Mouse (Mus musculus) Patski (cell line): Measurements from ENCODE around the gene Plg. TPM values are rescaled to one million over a fixed set of nuclear protein-coding genes. Genes with fewer than 3 reads are reported as not detected.

ENCODE experiments used
- ATAC-seq: fragments of 100-300 bp; one replicate; pipeline ENCODE4 v1.8.0; 2021
- CTCF ChIA-PET: fragments of 350-600 bp; sonication (Branson Sonifier 250); formaldehyde crosslinking; loops from one replicate; lab custom pipeline; 2022; ENCODE audit warnings: inconsistent platforms; lab: Charles Lee
- POLR2A ChIA-PET: fragments of 350-600 bp; sonication (Branson Sonifier 250); formaldehyde crosslinking; loops from one replicate; lab custom pipeline; 2022; ENCODE audit warnings: antibody characterized with exemption, inconsistent platforms; lab: Charles Lee
- DNase-seq: peaks from one replicate; pipeline ENCODE4 v3.0.0-alpha.2; 2011; ENCODE audit warnings: low read depth, low spot score
- H3K27me3 ChIP-seq: fragments of 371-371 bp; one replicate; pipeline ENCODE4 v1.5.1; 2021
- CTCF ChIP-seq: fragments of 100-300 bp; IDR thresholded peaks from one replicate; pipeline ENCODE4 v1.5.1; 2021
- in situ Hi-C: fragments of 300-500 bp; cut with MboI; formaldehyde crosslinking; loops from 3 replicates; pipeline ENCODE4 v1.11.1; 2018; ENCODE audit warnings: low pct_unique_long_range_greater_than_20kb, mixed read lengths
- polyA plus RNA-seq: library from polyadenylated mRNA; unstranded; gene quantifications from one replicate; pipeline ENCODE4 v1.2.3, GENCODE M21; 2021

Gene Plg
- polyA plus RNA-seq, 1 experiment from 2014 or later: 0.06 TPM

- in situ Hi-C loops: loop anchor here (5.0 to 10.0 kb wide), 2 partner anchors 242 to 400 kb away; no protein-coding TSS in a partner anchor
- ChIA-PET CTCF (no interaction called here), POLR2A (interaction anchor here (0.6 kb wide), 1 partner anchor 399 kb away, joined by 3 read pairs; no protein-coding TSS in a partner anchor)
- TF ChIP-seq CTCF: no peak
- no peak for ATAC-seq
- H3K27me3 ChIP-seq: peaks cover 15% of the 10 kb centered on the region
- no peak for DNase-seq
Observed at GRCm38 (mm10) chr17:12415031-12415735, 36.8 kb downstream of the Plg start.

DNA sequence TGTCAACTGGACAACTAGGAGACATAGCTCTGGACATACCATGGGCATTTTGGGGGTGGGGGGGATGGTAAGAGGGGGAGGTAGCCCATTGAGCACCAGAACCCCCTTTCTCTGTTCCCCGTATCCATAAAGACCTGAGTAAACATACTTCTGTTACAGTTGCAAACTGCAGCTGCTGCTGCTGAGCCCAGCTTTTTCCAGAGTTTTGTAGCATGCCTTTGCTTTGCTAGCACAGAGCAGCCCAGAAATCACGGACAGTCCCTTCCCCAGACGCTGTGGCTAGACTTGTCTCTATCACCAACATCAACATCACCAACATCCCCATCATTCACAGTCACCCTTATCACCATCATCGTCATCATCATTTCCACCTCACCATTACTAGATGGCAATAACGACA, 37.3 kb downstream of the Plg start:
- in situ Hi-C loops: loop anchor here (5.0 to 10.0 kb wide), 2 partner anchors 242 to 399 kb away; no protein-coding TSS in a partner anchor
- ChIA-PET CTCF (interaction anchor here (1.4 to 1.6 kb wide), 2 partner anchors 39 to 53 kb away, joined by 3 to 8 read pairs; no protein-coding TSS in a partner anchor), POLR2A (interaction anchor here (0.6 kb wide), 1 partner anchor 399 kb away, joined by 3 read pairs; no protein-coding TSS in a partner anchor)
- peaks cover 15% of the 10 kb centered on the region for H3K27me3 ChIP-seq
- ATAC-seq (no peak), DNase-seq (no peak)
- TF ChIP-seq CTCF: no peak

DNA sequence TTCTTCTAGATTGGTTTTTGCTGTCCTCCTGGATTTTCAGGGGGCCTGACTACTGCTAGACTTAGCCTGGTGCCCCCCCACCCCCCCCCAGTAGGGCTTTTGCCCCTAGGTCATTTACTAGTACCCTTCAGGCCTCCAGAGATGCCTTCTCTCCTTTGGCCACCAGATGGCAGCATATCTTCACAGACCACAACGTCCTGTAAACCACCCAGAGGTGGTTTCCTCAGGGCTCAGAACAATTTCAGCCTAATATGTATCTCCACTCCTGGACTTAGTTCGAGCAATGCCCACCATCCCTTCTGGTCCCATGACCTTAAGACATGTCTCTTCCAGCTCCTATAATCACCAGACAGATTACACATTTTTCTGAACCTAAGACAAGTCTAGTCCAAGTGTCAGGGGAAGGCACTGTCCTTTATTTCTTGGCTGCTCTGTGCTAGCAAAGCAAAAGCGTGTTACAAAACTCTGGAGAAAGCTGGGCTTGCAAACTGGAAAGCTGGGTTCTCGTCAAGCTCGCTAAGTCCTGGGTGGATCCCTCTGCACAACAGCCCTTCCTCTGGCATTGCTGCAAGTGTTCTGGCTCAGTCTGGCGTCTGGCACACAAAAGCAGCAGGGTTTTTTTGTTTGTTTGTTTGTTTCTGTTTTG, 38.0 kb downstream of the Plg start:
- CTCF ChIA-PET: interaction anchor here (0.7 to 1.6 kb wide), 6 partner anchors 10 to 255 kb away, joined by 3 to 8 read pairs (median 4); no protein-coding TSS in a partner anchor
- H3K27me3 ChIP-seq: peaks cover 15% of the 10 kb centered on the region
- ATAC-seq: no peak
- POLR2A ChIA-PET: no interaction called here
- peak; percentile 71 for TF ChIP-seq CTCF
- in situ Hi-C loops: loop anchor here (5.0 to 10.0 kb wide), 2 partner anchors 241 to 398 kb away; no protein-coding TSS in a partner anchor
- no peak for DNase-seq

- H3K27me3 ChIP-seq: peaks cover 21% of the 10 kb centered on the region
- ATAC-seq (no peak), DNase-seq (no peak)
- TF ChIP-seq CTCF: no peak
- in situ Hi-C loops: loop anchor here (5.0 to 10.0 kb wide), 2 partner anchors 238 to 395 kb away; no protein-coding TSS in a partner anchor
- POLR2A ChIA-PET: no interaction called here
- CTCF ChIA-PET: no interaction called here
Observed at GRCm38 (mm10) chr17:12419491-12420079, 41.2 kb downstream of the Plg start.

DNA sequence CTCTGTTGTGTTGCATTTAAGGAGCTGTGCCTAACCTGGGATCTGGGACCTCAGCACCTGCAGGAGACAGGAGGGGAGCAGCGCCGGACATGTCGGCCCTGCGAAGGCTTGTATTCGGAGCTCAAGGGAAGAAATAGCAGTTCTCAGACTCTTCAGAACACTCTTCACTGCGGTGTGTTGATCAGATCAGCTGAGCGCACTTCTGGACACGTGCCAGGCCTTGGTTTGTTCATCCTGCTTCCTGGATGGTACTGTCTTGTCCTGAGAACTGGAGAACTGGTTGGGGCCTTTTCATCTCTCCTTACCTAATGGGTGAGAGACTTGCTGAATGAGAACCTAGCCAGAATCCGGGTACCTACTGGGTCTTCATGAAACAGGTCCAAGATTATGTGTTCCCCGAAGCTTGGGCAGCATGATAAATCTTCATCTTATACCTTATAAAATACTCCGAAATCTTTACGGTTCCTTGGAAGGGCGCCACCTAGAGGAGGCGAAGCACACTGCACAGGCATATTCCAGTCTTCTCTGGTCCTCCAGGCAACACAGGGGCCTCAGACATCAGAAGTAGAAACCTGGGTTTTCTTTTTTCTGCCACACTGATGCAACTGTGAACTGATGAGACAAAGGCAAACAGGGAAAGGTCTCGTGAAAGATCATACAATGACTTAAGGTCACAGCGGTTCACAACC, 42.6 kb downstream of the Plg start:
- ChIA-PET POLR2A (no interaction called here), CTCF (no interaction called here)
- in situ Hi-C loops: no loop called here
- H3K27me3 ChIP-seq: peaks cover 21% of the 10 kb centered on the region
- ATAC-seq: no peak
- TF ChIP-seq CTCF: peak; percentile 68
- no peak for DNase-seq

GRCm38 (mm10) chr17:12422143-12422542, 43.7 kb downstream of the Plg start:
- H3K27me3 ChIP-seq: peaks cover 21% of the 10 kb centered on the region
- POLR2A ChIA-PET: no interaction called here

DNA sequence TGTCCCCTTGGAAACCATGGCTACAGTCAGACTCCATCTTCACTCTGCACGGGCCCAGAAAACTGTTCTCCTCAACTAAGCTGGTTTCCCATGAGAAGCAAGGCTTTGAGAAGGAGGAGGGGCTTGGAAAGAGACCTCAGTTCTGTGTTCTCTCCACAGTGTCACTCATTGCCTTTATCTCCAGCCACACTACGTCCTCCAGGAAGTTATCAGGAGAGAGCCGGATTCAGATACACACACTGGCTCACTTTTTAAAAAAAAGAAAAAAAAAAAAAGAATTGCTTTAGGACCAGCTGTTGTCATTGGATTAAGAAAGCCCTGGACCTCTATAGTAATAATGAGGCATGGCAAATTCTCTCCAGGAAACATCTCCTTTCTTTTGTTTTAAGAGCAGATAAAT, 48.7 kb downstream of the Plg start:
- no peak for TF ChIP-seq CTCF
- H3K27me3 ChIP-seq: peaks cover 27% of the 10 kb centered on the region
- ATAC-seq: no peak
- DNase-seq: no peak
- ChIA-PET CTCF (interaction anchor here (0.8 kb wide), 1 partner anchor 14 kb away, joined by 3 read pairs; no protein-coding TSS in a partner anchor), POLR2A (no interaction called here)
- in situ Hi-C loops: no loop called here

More at GRCm38 (mm10) chr17:12422143-12422542, 43.7 kb downstream of the Plg start:
- in situ Hi-C loops: no loop called here
- TF ChIP-seq CTCF: peak; percentile 35
- ATAC-seq: no peak
- DNase-seq: no peak
- CTCF ChIA-PET: no interaction called here

GRCm38 (mm10) chr17:12428369-12428768, 50.0 kb downstream of the Plg start:
- ATAC-seq (no peak), DNase-seq (no peak)
- TF ChIP-seq CTCF: no peak
- ChIA-PET CTCF (interaction anchor here (1.1 kb wide), 1 partner anchor 12 kb away, joined by 3 read pairs; no protein-coding TSS in a partner anchor), POLR2A (no interaction called here)
- in situ Hi-C loops: no loop called here
- H3K27me3 ChIP-seq: peaks cover 28% of the 10 kb centered on the region

DNA sequence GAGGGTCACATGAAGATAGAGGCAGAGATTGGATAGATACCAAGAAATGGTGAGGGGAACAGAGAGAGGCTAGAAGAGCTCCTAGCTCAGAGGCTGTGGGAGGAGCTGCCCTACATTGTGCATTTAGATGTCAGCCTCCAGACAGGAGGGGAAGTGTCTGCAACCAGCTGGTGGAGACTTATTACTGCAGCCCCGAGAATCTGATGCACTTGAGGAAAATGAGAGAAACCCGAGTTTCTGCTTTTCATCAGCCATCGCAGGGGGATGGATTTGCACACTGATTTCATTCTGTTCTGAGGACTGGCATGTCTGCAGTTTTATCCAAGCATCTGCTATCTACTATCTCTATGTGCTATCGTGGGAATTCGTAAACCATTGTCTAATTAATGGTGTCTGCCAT, 53.3 kb downstream of the Plg start:
- H3K27me3 ChIP-seq: peaks cover 41% of the 10 kb centered on the region
- in situ Hi-C loops: no loop called here
- ChIA-PET CTCF (no interaction called here), POLR2A (no interaction called here)
- TF ChIP-seq CTCF: no peak
- ATAC-seq (no peak), DNase-seq (no peak)

- H3K27me3 ChIP-seq: peaks cover 31% of the 10 kb centered on the region
- in situ Hi-C loops: no loop called here
- ChIA-PET POLR2A (no interaction called here), CTCF (no interaction called here)
- TF ChIP-seq CTCF: no peak
- DNase-seq (no peak), ATAC-seq (no peak)
Observed at GRCm38 (mm10) chr17:12437771-12438170, 59.4 kb downstream of the Plg start.
